Mouse (Mus musculus) layer of hippocampus, adult 9-11 months (tissue): ENCODE data around the gene Siglec1.
A peak's percentile ranks its signal among the peaks of the same experiment; 100 is the strongest.
"Not testable (repeated sequence)": the region's sequence is repeated elsewhere in the genome, so short reads cannot be mapped to it uniquely, and the experiment has no call there.

ENCODE experiments used
- DNase-seq: peaks from one replicate; pipeline ENCODE4 v3.0.0; 2022

The Siglec1 gene

DNA sequence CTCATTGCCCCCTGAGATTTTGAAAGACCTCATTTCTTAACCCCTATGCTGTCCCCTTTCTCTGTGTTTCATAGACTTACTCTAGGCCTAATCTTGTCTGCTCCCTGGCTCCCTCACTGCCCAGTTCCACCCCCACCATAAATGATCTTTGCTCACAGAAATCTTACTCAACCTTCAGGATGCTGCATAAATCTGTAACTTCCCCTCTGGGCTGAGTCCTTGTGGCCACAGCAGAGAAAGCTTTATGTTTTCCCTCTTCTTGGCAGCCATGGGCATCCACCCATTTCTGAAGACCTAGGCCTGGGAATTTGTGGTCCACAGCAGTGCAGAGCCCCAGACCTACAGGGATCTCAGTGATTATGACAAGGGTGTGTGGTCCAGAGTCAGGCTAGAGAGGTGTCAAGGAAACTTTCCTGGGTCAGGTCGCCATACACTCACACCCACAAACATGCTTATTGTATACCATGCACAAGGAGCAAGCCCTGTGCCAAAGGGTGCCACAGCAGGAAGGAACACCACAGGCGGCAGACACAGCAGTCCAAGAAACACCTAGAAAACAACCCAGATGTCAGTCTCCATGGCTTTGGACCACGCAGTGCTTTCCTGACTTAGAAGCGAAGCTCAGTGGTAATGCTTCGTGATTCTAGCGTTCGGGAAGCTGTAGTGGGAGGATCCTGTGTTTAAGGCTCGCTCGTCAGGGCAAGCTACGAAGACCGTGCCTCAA lies at the start of gene Siglec1:
TSS of gene Siglec1 (minus strand) at position 99 of the 724 bp plus-strand sequence.
- DNase-seq = no peak

DNA sequence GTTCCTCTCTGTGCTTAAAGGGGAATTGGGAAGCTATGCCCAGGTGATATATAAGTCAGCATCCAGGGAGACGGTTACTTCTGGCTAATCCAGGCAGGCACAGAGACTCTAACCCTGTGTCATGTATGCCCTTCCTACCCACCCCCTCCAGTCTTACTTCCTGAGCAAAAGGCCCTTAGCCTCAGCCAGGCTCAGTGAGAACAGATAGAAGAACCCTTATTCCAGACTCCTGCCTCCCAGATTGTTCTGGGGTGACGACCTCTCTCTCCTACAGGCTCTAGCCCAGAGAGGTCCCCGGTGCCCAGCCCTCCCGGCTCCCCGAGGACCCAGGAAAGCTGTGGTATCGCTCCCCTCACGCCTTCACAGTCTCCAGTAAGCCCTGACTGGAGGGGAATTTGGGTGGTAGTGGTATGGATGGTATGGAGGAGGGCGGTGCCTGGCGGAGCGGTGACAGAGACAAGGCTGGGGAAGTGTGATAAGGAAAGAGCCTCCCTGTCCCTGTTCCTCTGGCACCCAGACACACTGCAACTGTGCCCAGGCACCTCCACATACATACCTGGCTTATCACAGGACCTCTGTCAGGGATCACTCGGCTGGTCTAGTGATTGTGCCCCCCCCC lies 49.1 kb upstream of the Siglec1 start:
- DNase-seq = no peak

DNA sequence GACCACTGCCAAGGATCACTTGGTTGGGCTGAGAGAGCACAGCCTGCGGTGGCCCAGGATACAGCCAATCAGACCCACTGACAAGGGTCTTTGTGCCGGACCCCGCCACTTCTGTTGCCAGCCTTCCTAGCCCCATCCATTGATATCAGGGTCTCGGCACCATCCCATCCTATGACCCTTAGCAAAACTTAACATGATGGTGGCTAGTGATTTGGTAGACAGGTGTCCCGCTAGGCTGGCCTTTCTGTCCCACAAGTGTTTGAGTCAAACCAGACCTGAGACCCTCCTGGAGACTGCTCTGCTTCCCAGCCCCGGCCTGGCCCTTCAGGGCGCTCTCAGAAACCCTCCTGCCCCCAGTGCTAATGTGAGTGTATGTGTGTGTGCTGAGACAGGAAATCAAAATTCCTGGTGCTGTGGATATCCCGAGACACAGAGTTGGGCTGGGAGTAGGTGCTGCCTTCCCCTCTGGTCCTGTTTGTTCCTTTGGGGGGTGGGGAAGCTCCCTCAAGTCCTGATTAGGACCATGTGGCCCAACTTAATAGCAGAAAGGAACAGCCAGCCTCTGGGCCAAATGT lies 48.3 kb upstream of the Siglec1 start:
- no peak for DNase-seq

DNA sequence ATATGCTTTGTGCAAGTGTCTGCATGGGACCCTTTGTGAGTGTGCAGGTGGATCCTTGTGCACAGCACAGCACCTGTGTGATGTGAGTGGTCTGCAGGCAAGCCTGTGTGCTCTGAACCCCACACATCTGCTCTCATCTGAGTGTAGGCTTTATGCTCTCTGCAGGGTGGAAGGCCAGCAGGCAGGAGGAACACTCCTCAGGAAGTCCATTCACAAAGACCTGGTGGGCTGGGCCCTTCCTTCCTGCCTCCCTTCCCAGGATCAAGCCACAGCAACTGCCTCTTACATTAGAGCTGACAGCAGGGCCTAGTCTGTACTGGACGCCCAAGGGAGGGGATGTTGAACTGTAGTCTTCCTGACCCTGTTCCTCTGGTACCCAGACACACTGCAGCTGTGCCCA lies 47.8 kb upstream of the Siglec1 start:
- no peak for DNase-seq

DNA sequence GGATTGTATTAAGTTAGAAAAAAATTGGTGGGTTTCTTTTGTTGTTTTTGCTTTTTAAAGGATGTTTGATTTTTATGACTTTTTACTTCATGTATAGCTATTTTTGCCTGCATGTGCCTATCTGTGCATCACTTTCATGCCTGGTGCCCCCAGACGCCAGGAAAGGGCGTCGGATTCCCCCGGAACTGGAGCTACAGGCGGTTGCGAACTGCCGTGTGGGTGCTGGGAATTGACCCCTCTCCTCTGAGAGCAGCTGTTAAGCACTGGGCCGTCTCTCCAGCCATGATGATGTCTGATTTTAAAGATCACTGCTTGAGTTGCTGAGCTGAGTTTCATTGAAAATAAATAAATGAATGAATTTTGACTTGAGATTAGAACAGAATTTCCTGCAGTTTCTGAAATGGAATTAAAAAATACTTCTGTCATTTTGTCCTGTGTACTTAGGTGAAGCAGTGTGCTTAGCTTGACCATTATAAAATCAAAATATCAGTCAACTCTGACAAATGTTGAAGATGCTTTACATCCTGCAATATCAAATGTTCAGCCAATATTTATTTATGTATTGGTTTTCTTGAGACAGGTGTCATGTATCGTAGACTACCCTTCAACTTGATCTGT lies 46.5 kb upstream of the Siglec1 start, which contains the start of gene Gm11037:
TSS of gene Gm11037 (plus strand) at position 568 of the 618 bp plus-strand sequence.
- DNase-seq = no peak

DNA sequence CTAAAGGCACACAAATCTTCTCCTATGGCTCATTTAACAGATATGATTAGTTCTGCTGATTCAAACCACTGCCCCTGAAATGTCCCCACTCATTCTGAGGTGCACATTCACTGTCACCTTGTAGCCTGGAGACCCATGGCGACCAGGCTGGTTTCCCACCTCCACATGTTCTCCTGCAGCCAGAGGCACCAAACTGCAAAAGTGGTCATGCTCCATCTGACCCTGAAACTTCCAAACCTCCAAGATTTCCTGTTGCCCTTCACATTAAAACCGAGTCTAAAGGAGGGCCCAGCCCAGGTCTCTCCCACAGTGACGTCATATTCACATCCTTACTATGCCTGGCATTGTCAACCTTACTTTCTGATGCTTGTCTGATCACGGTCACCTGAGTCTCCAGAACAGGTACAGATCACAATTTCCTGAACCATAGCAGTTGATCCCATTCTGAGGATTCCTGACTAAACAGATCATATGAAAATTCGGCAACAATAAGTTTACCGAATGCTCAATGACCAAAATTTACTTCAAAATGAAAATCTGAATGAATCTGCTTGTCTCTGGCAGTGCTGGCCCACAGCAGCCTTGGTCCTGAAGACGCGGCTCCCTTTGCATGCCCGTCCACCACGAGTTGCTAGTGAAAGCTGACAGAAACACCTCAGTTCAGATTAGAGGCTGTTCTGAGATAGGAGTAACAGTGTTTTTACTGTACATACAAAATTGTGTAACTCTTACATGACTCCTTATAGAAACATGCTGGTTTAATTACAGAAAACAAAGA lies 45.7 kb upstream of the Siglec1 start:
- no peak for DNase-seq

DNA sequence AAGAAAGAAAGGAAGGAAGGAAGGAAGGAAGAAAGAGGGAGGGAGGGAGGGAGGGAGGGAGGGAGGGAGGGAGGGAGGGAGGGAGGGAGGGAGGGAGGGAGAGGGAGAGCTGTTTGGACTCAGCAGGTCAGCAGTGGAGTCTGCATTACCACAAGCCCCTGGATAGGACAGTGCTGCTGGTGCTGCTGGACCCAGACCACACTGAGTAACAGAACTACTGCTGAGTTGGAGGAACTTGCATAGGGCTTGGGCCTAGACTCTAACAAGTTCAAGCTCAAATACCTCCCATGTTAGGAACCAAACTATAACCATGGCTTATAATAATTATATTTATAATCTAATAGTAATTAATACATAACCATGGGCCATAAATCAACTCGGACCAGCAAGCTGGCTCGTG lies 44.3 kb upstream of the Siglec1 start:
- no peak for DNase-seq

DNA sequence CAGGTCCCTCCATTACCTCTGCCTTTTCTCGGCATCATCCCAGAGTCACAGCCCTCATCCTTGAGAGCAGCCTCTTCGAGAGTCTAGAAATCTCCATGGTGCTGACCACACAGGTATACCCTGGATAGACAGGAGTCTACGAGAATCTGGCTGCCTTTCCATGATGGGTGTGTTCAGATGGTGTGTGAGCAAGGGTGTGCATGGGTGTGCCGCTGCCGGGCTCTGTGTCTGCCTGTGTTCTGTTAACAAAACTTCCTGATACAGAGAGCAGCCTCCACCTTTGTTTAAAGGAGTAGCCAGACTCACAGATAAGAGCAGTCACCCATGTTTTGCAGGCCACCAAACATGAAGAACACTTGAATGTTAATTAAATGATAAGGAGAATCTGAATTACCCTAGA lies 43.3 kb upstream of the Siglec1 start:
- no peak for DNase-seq

DNA sequence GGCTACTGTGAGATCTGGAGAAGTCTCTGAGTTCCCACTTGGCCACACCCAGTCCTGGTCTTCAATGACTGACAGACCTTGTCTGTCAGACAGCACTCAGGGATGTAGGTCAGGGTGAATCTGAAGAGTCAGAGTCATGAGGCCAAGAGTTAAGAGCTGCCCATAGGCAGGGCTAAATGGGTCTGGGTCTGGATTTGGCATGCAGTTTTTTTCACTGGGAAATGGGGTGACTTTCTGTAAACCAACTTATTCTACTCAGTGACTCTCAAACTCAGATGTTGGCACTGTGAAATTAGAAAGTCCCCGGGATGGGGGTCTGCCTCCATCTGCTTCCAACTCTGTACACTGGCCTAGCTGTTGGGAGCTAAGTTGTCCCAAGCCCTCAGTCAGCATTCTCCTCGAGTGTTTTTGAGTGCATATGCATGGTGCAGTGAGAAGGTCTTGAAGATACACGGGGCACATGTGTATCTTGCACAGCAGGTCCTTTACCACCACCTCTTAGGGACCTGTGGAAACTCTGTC lies 42.1 kb upstream of the Siglec1 start:
- DNase-seq = no peak

DNA sequence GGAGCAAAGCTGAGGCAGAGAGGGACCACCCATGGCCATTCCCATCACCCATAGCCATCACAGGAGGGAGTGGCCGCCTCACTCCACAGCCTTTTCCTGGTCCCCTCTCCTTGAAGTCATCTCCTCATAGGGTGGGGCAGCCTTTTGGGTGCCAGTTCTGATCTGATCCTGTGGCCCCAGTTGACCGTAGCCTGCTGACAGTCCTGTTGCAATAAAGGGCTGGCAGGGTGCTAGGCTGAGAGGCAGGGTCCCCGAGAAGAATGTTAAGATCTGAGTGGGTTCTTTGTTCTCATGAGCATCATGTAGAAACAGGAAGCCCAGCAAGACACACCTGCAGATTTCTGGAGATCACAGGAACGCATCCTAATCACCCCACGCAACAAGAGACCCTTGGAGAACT lies 41.6 kb upstream of the Siglec1 start:
- no peak for DNase-seq

DNA sequence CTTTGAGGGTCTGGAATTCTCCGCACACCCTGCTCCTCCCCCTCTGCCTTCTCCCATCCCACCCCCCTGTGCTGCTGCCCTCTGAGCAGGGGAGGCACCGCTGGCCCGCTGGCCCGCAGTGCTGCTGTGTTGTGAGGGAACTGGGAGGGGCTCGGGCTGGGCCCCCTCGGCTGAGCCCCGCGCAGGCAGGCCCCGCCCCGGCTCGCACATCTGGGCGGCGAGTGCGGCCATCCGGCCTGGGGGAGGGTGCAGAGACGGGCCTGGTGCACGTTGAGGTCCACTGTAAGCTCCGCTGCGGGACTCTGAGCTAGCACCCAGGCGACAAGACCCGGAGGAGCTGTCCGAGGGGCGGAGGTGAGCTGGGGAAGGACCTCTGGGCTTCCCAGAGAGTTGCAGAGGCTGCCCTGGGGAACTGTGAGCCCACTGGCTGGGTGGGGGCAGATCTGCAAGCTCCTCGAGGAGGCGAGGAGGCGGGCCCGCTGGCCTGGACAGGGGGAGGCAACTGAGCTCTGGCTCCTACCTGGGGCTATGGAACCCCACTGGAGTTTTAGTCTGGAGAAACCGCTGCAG lies 40.7 kb upstream of the Siglec1 start, which contains the start of gene Hspa12b:
TSS of gene Hspa12b (plus strand) at position 120 of the 570 bp plus-strand sequence.
- DNase-seq = no peak

DNA sequence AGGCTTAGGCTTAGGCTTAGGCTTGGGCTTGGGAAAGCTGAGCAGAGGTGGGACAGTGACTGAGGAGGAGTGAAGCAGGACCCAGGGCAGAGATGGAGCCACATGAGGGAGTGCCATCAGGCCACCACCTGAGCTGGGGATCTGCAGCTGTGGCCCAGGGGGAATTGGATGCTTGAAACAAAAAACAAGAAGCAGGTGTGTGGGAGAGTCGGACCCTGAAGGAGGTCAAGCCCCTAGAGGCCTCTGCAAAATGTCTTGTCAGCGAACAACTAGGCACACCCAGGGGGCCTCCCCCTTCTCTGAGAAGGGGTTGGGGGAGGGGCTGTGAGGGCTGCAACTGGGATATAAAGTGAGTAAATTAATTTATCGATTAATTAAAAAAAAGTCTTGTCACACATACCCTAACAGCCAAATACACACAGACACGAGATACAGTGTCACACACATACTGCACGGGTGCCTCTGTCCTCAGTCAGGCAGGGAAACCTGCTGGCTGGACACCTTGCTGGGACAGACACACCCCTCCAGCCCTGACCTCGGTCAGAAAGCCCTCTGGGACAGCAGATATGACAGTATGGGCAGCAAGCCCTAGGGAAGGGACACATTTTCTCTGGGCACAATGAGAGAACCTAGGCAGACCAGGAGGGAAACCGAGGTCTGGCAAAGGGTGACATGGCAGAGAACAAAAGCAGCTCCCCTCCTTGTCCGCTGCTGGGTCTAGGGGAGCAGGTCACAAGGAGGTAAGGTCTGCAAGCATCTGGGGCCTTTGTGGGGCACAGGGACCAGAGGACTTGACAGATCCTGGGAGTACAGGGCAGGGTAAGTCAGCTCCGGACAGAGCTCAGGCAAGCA lies 39.6 kb upstream of the Siglec1 start:
- no peak for DNase-seq

DNA sequence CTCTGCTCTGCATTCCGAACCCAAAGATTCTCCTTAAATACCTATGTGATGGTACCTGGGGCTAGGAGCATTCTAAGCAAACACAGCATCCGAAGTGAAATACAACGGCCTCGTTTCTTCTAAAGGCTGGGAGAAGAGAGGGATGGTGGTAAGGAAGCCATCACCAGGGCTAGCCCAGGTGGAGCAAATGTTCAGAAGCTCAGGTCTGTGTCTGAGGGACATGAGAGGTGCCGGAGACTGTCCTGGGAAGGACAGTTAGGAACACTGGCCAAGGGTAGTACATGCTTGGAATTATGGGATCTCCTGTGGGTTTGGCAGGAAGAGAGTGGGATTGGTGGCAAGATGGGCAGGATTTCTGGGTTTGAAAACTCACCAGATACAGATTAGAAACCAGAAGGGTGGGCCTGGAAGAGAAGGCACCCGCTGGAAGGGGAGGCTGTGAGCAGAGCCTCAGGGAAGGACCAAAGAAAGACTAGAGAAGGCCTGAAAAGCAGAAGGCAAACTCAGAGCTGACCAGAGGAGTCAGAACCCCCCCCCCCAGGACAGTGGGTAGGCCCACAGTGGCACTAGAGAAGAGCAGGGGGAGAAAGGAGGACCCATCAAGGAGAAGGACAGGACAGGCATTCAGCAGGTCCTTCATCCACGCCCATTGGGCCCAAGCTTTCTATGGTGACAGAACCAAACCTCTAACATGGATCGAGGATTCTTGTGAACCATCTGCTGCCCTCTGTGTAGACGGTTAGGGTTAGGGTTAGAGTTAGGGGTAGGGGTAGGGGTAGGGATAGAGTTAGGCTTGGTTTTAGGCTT lies 38.8 kb upstream of the Siglec1 start:
- no peak for DNase-seq

DNA sequence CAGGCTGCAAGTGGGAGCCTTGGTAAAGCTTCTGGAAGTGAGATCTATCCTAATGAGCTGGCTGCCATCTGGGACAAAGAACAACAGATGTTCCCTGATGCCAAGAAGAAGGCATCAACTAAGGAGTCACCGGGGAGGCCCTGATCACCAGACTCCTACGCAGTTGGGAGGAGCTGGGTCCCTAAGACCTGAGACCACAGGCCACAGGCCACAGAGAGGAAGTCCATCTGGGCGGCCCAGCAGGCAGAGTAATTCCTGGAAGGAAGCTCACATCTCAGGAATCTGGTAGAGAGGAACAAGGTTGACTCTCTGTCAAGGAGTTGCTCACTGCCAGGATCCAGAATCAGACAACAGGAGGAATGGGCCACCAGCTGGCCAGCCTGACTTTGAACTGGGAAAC lies 37.6 kb upstream of the Siglec1 start:
- peak; percentile 54 for DNase-seq

DNA sequence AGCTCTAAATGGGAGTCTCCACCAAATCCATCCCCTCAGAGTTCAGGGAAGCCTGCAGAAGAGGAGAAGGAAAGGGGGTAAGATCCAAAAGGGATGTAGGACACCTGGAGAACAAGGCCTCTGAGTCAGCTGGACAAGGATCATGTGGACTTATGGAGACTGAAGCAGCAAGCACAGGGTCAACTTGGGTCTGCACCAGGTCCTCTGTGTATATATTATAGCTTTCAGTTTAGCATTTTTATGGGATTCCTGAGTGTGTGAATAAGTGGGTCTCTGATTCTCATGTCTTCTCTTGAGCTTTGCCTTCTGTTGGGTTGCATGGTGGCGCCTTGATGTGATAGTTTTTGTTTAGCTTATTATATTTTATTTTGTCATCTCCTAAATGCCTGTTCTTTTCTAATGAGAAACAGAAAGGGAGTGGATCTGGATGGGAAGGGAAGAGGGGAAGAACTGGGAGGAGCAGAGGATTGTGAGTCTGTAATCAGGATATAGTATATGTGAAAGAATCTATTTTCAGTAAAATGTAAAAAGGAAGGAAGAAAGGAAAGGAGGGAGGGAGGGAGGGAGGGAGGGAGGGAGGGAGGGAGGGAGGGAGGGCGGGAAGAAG lies 32.5 kb upstream of the Siglec1 start:
- DNase-seq = no peak

DNA sequence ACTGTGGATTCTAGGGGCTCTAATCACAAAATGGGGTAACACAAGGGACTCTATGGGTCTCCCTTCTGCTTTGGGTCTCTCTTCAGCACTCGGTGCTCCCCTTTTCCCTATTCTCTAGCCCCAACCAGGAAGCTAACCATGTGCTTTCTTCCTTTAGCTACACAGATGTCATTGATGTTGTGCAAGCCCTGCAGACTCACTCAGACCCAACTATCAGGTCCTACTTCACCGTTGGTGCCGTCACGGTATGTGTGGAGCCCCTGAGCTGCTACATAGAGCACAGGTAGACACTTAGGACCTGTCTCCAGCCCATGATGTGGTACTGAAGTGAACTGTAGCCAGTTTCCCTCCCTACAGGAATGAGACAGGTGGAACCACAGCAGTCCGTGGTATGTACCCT lies 19.4 kb upstream of the Siglec1 start:
- no peak for DNase-seq

DNA sequence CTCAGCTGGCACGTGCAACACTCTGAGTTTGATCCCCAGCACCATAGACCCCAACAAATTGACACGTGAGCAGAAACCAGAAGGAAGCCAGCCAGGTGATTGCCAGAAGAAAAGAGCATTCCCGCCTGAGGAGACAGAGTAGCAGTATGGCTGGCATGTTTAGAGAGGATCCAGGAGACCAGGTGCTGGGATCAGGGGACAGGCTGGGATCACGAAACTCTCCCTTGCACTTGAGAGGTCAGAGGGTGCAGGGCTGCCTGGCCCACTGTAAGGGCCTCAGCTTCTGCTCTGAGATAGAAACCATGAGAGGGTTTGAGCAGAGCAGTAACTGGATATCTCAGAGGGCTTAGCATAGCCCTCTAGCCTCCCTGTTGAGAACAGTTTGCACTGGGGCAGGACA lies 18.5 kb upstream of the Siglec1 start:
- not testable (repeated sequence) for DNase-seq

DNA sequence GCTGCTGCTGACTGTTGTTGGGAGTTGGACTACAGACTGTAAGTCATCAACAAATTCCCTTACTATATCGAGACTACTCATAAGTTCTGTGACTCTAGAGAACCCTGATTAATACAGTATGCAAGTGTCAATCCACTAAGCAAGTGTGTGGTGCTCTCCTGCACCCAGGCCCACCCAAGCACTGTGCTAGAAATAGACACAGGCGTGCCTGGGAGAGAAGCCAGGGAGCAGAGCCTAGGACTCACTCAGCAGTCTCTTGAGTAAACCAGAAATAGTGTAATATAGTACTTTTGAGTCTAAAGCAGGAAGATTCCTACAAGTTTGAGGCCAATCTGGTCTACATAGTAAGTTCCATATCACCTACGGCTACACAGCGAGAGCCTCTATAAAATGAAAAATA lies 17.5 kb upstream of the Siglec1 start:
- DNase-seq = no peak

DNA sequence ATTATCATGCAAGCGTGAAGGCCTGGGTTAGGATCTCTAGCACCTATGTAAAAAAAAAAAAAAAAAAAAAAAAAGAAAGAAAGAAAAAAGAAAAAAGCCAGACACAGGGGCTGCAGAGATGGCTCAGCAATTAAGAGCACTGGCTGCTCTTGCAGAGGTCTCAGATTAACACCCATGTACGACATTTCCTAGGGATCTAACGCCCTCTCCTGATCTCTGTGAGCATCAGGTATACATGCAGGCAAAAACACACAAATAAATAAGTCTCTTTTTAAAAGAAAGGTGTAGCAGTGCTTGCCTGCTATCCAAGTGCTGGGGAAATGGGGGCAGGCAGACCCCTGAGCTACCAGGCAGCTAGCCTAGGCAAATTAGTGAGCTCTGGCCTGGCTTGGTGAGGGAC lies 15.0 kb upstream of the Siglec1 start:
- no peak for DNase-seq

DNA sequence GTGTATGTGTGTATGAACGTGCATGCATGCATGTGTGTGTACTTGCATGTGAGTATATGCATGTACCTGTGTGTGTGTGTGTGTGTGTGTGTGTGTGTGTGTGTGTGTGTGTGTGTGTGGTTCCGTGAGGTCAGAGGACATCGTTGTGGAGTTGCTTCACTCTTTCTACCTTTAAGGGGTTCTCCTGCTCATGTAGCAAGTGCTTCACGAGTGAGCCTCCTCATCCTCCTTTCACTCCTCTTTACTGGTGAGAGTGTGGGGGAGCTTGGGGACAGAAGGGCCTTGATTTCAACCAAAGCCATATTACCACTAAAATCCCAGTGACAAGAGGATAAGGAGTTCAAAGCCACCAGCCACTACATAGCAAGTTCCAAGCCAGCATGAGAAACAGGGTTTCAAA lies 10.5 kb upstream of the Siglec1 start:
- no peak for DNase-seq
